Mouse (Mus musculus): ENCODE data around the gene Atl2. TPM values are rescaled to one million over a fixed set of nuclear protein-coding genes. Genes with fewer than 3 reads are reported as not detected.

Atl2 gene
- polyA plus RNA-seq, 1 experiment = 28.9 TPM

DNA sequence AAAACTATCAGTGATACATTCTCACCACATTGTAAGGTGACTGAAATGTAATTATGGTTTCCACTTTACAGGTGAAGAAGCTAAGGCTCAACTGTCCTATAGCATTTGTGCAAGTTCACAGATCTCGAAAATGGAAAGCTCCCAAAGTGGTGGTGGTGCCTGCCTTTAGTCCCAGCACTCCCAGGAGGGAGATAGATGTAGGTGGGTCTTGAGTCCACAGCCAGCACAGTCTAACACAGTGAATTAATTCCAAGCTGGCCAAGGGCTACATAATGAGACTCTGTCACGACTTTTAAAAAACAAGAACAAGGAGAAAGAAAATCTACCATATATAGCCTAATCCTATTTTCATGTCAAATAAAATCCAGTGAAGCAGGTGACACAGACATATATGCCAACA, 50.2 kb downstream of the Atl2 start:
- no peak for TF ChIP-seq POLR2A (IDR thresholded peaks at IDR 0.05; ENCODE audit: borderline replicate concordance, extremely low read depth, insufficient read depth, insufficient read length, poor library complexity, severe bottlenecking)
- TF ChIP-seq CTCF (IDR thresholded peaks at IDR 0.05; ENCODE audit: borderline replicate concordance, extremely low read depth, insufficient read depth, insufficient read length) = no peak
- DNase-seq (ENCODE audit: low read depth) = no peak

DNA sequence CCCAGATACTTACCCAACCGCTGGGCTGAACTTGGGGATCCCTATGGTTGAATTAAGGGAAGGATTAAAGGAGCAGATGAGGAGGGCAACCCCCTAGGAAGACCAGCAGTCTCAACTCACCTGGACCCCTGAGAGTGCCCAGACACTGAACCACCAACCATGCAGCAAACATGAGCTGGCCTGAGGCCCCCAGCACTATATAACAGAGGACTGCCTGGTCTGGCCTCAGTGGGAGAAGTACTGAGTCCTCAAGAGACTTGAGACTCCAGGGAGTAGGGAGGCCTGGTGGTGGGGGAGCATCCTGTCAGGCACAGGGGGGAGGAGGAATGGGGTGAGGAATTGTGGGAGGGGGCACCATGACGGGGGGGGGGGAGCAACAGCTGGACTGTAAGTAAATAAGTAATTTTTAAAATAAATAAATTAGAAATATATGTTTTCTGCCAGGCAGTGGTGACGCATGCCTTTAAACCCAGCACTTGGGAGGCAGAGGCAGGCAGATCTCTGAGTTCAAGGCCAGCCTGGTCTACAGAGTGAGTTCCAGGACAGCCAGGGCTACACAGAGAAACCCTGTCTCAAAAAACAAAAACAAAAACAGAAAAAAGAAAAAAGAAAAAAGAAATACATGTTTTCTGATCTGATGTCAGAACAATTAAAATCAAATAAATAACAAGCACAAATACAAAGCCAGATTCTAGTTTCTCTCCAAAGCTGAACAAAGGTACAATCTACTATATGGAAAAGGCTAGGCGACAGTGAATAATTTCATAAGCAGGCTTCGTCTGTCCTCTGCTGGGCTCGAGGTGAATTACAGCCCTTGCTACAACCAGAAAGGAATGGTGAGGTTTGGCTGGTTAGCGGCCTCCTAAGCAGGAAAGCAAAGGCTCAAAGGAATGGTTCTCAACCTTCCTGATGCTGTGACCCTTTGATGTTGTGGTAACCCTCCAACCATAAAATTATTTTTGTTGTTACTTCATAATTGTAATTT, 55.4 kb downstream of the Atl2 start:
- DNase-seq (ENCODE audit: low read depth) = peak; percentile 84

DNA sequence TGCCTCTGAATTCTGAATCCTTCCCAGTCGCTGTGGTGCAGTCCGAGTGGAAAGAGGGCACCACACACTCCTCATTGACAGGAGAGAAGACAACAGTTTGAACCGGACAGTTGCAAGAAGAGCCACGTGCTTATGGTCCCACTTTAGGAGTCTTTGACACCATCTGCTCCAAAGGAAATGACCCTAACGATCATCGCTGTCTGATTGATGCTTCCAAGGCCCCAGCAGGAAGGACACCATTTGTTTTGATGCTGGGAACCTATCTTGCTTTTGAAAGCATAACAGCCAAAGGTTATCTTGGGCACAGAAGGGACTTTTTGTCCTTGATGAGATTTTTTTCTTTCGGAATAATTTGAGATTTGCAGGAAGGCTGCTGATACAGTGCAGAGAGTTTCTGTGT, 58.9 kb downstream of the Atl2 start:
- no peak for DNase-seq (ENCODE audit: low read depth)
- TF ChIP-seq CTCF (IDR thresholded peaks at IDR 0.05; ENCODE audit: borderline replicate concordance, extremely low read depth, insufficient read depth, insufficient read length) = no peak
- no peak for TF ChIP-seq POLR2A (IDR thresholded peaks at IDR 0.05; ENCODE audit: borderline replicate concordance, extremely low read depth, insufficient read depth, insufficient read length, poor library complexity, severe bottlenecking)

More for the DNA sequence above, 55.4 kb downstream of the Atl2 start:
- TF ChIP-seq POLR2A (IDR thresholded peaks at IDR 0.05; ENCODE audit: borderline replicate concordance, extremely low read depth, insufficient read depth, insufficient read length, poor library complexity, severe bottlenecking) = no peak
- peak; percentile 92 for TF ChIP-seq CTCF (IDR thresholded peaks at IDR 0.05; ENCODE audit: borderline replicate concordance, extremely low read depth, insufficient read depth, insufficient read length)

GRCm38 (mm10) chr17:79835714-79836373, 60.1 kb downstream of the Atl2 start:
- peak; percentile 8 for DNase-seq (ENCODE audit: low read depth)

DNA sequence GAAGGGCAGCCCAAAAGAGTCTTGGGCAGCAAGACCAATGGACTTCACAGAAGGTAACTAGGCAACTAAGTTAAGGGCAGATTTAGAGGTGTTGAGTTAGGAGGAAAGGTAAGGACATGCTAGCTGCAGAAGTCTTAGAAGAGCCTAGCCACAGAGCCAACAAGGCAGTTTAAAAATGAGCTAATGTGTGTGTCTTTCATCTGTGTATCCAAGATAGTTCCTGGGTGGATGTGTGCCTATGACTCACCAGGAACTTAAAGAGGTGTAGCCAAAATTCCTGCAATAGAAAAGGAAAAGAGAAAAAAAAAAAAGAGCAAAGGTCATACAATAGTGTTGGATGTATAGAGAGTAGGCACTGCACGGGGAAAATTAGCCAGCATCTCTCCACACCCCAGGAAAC, 63.6 kb downstream of the Atl2 start:
- TF ChIP-seq POLR2A (IDR thresholded peaks at IDR 0.05; ENCODE audit: borderline replicate concordance, extremely low read depth, insufficient read depth, insufficient read length, poor library complexity, severe bottlenecking) (no peak), CTCF (IDR thresholded peaks at IDR 0.05; ENCODE audit: borderline replicate concordance, extremely low read depth, insufficient read depth, insufficient read length) (no peak)
- DNase-seq (ENCODE audit: low read depth) = no peak

More at GRCm38 (mm10) chr17:79835714-79836373, 60.1 kb downstream of the Atl2 start:
- TF ChIP-seq CTCF (IDR thresholded peaks at IDR 0.05; ENCODE audit: borderline replicate concordance, extremely low read depth, insufficient read depth, insufficient read length) = no peak
- TF ChIP-seq POLR2A (IDR thresholded peaks at IDR 0.05; ENCODE audit: borderline replicate concordance, extremely low read depth, insufficient read depth, insufficient read length, poor library complexity, severe bottlenecking) = no peak

DNA sequence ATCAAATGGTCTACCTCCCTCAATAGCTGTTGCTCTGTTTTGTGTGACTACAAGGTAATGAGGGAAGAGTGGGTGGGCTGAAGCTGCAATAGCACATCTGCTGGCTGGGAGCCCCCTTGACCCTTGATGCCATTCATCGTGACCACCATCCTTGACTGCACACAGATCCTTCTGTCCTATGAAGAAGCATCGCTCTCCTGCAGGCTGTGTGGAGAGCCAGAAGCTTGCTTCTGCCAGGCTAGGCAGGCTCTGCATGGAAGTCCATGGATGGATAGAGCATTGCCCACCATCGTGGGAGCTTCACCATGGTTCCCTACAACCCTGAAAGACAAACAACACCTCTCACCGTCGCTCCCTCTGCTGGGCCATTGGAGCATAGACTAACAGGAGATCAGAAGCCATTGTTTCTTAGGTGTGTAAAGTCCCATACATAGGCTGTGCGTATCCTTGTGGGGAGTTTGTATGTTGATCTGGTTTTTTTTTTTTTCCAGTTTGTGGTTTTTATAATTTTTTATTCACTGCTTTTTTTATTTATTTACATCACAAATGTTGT, 69.4 kb downstream of the Atl2 start:
- DNase-seq (ENCODE audit: low read depth) = no peak
- TF ChIP-seq POLR2A (IDR thresholded peaks at IDR 0.05; ENCODE audit: borderline replicate concordance, extremely low read depth, insufficient read depth, insufficient read length, poor library complexity, severe bottlenecking) = no peak
- TF ChIP-seq CTCF (IDR thresholded peaks at IDR 0.05; ENCODE audit: borderline replicate concordance, extremely low read depth, insufficient read depth, insufficient read length) = no peak

GRCm38 (mm10) chr17:79825241-79826030, 70.5 kb downstream of the Atl2 start:
- peak; percentile 65 for DNase-seq (ENCODE audit: low read depth)
- TF ChIP-seq CTCF (IDR thresholded peaks at IDR 0.05; ENCODE audit: borderline replicate concordance, extremely low read depth, insufficient read depth, insufficient read length) (no peak), POLR2A (IDR thresholded peaks at IDR 0.05; ENCODE audit: borderline replicate concordance, extremely low read depth, insufficient read depth, insufficient read length, poor library complexity, severe bottlenecking) (no peak)

DNA sequence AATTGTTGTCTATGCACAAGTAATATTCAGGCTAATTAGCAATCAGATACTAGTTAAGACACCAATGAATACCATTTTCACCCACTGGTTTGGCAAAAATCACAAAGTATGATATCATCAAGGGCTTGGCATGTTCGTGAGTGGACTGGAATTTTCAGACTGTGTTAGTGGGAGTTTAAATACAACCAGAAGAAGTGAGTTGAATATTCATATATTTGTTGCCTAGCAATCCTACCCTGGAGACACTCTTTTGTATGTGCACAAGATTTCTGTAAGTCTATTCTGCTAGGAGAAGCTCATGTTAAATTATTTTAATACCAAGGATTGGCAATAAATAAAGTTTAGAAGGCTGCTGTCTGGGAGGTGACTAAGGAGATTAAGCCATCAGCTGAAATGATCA, 71.5 kb downstream of the Atl2 start:
- DNase-seq (ENCODE audit: low read depth) = peak; percentile 18
- TF ChIP-seq POLR2A (IDR thresholded peaks at IDR 0.05; ENCODE audit: borderline replicate concordance, extremely low read depth, insufficient read depth, insufficient read length, poor library complexity, severe bottlenecking) (no peak), CTCF (IDR thresholded peaks at IDR 0.05; ENCODE audit: borderline replicate concordance, extremely low read depth, insufficient read depth, insufficient read length) (no peak)

DNA sequence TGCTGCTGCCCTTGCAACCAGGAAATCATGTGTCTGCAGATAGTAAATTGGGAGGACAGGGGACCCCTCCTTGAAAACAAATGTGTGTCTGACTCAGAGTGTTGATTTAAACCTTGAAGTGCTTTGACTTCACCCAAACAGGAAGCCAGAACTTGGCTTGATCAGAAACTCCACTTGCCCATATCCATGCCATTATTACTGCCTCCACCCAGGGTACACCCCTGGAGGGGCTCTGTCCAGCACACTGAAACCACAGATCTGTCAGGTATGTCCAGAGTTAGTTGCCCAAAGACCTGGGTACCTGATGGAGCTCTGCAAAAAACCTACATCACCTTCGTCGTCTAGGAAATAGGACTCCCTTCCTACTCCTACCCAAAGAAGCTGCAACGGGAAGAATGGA, 77.0 kb downstream of the Atl2 start:
- no peak for DNase-seq (ENCODE audit: low read depth)
- TF ChIP-seq POLR2A (IDR thresholded peaks at IDR 0.05; ENCODE audit: borderline replicate concordance, extremely low read depth, insufficient read depth, insufficient read length, poor library complexity, severe bottlenecking) = no peak
- TF ChIP-seq CTCF (IDR thresholded peaks at IDR 0.05; ENCODE audit: borderline replicate concordance, extremely low read depth, insufficient read depth, insufficient read length) = no peak

DNA sequence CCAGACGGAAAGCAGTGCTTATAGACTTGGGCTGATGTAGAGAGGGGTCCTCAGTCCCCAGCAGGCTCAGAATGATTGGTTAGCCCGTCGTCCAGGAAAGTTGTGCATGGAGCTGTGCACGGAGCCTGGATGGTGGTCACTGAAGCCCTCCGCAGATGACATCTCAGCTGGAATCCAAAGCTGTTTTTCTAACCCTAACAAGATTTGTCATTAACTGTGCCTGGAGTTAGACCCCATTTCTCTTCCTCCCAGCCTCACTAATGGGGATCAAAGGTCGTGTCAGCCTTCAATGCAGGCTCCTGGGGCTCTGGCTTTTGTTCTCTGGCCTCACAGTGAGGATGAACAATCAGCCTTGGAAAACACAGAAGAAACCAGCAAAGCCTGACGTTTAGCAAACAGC, 77.9 kb downstream of the Atl2 start:
- peak; percentile 51 for DNase-seq (ENCODE audit: low read depth)
- TF ChIP-seq CTCF (IDR thresholded peaks at IDR 0.05; ENCODE audit: borderline replicate concordance, extremely low read depth, insufficient read depth, insufficient read length) = no peak
- TF ChIP-seq POLR2A (IDR thresholded peaks at IDR 0.05; ENCODE audit: borderline replicate concordance, extremely low read depth, insufficient read depth, insufficient read length, poor library complexity, severe bottlenecking) = no peak

All from brain, embryonic 14.5 days (tissue).